Mouse (Mus musculus) intestine, postnatal 0 days (tissue): ENCODE data around the gene Pcca. TPM values are rescaled to one million over a fixed set of nuclear protein-coding genes. Genes with fewer than 3 reads are reported as not detected.
"Not testable (repeated sequence)": the region's sequence is repeated elsewhere in the genome, so short reads cannot be mapped to it uniquely, and the experiment has no call there.

Experiments
- ATAC-seq: fragments of 200-750 bp; cut with Nextera tagmentation; 2 replicates; pipeline ENCODE4 v1.8.0; 2017; ENCODE audit warnings: mild to moderate bottlenecking, moderate TSS enrichment, moderate library complexity
- H3K27ac ChIP-seq: fragments of 300-500 bp; sonication (generic); 2 replicates; pipeline ENCODE4 v1.5.1; 2014; ENCODE audit warnings: mild to moderate bottlenecking, low read depth, low read length, moderate library complexity
- H3K27me3 ChIP-seq: fragments of 300-500 bp; sonication (generic); replicated peaks from 2 replicates; pipeline ENCODE4 v1.6.1; 2014; ENCODE audit warnings: low read length, mixed read lengths; ENCODE audit not compliant: control insufficient read depth, insufficient read depth
- H3K36me3 ChIP-seq: fragments of 300-500 bp; sonication (generic); 2 replicates; pipeline ENCODE4 v1.6.1; 2014; ENCODE audit warnings: mild to moderate bottlenecking, moderate library complexity; ENCODE audit not compliant: control insufficient read depth, insufficient read depth
- H3K4me1 ChIP-seq: fragments of 300-500 bp; sonication (generic); replicated peaks from 2 replicates; pipeline ENCODE4 v1.6.1; 2014; ENCODE audit warnings: antibody characterized with exemption, low read length, mixed read lengths; ENCODE audit not compliant: control insufficient read depth, insufficient read depth
- H3K4me2 ChIP-seq: fragments of 300-500 bp; sonication (generic); replicated peaks from 2 replicates; pipeline ENCODE4 v1.6.1; 2014; ENCODE audit warnings: low read depth, mild to moderate bottlenecking, moderate library complexity
- H3K4me3 ChIP-seq: fragments of 300-500 bp; sonication (generic); 2 replicates; pipeline ENCODE4 v1.5.1; 2014; ENCODE audit warnings: low read depth, low read length
- H3K9ac ChIP-seq: fragments of 300-500 bp; sonication (generic); 2 replicates; pipeline ENCODE4 v1.6.1; 2014; ENCODE audit warnings: mild to moderate bottlenecking, low read depth, low read length
- H3K9me3 ChIP-seq: fragments of 300-500 bp; sonication (generic); 2 replicates; pipeline ENCODE4 v1.6.1; 2016; ENCODE audit warnings: mixed run types; ENCODE audit not compliant: control insufficient read depth
- CTCF ChIP-seq: sonication (generic); IDR thresholded peaks from 2 replicates; pipeline ENCODE4 v1.5.1; 2016; ENCODE audit warnings: low read depth, mild to moderate bottlenecking, control low read depth, antibody characterized with exemption, moderate library complexity
- WGBS: fragments of 180-500 bp; shearing (Covaris S2); extraction: QIAGEN DNeasy Blood & Tissue Kit; methylation state at CpG from one replicate; pipeline ENCODE4 v1.1.7; 2014; 5-methylcytosine and 5-hydroxymethylcytosine counted together
- polyA plus RNA-seq: library from polyadenylated mRNA; unstranded; fragments of >200 nt; fragmentation: Nextera tagmentation; extraction: Ambion mirVana; gene quantifications from 2 replicates; pipeline ENCODE4 v1.2.1, GENCODE M21; 2015

Gene Pcca
- polyA plus RNA-seq, 1 experiment from 2014 or later = 5.9 TPM

- H3K4me3 ChIP-seq = no peak overlapping the region
- no peak overlapping the region for H3K27ac ChIP-seq
- ATAC-seq = no peak
- H3K9me3 ChIP-seq = no peaks in the 10 kb centered on the region
- no peaks in the 10 kb centered on the region for H3K36me3 ChIP-seq
- no peaks in the 10 kb centered on the region for H3K27me3 ChIP-seq
- no peak overlapping the region for H3K9ac ChIP-seq
- no peak overlapping the region for H3K4me2 ChIP-seq
- no peaks in the 10 kb centered on the region for H3K4me1 ChIP-seq
- 60% methylated on average over 7 of the region's 7 CpGs for WGBS
- no peak for TF ChIP-seq CTCF
Measured at GRCm38 (mm10) chr14:122552761-122553445, 18.8 kb downstream of the Pcca start.

GRCm38 (mm10) chr14:122557353-122557752 lies 23.2 kb downstream of the Pcca start:
- Histone ChIP-seq H3K27me3 (no peaks in the 10 kb centered on the region), H3K4me2 (no peak overlapping the region), H3K36me3 (no peaks in the 10 kb centered on the region), H3K27ac (no peak overlapping the region), H3K9me3 (no peaks in the 10 kb centered on the region), H3K4me3 (no peak overlapping the region), H3K4me1 (no peaks in the 10 kb centered on the region), H3K9ac (no peak overlapping the region)
- ATAC-seq = no peak
- no peak for TF ChIP-seq CTCF
- WGBS = 85% methylated on average over 9 of the region's 9 CpGs

GRCm38 (mm10) chr14:122560893-122561452 lies 26.8 kb downstream of the Pcca start:
- not testable (repeated sequence) for H3K4me1 ChIP-seq, H3K27me3 ChIP-seq, H3K9me3 ChIP-seq, H3K36me3 ChIP-seq, H3K27ac ChIP-seq, H3K4me3 ChIP-seq, ATAC-seq, H3K4me2 ChIP-seq, H3K9ac ChIP-seq
- WGBS = 96% methylated on average over 1 of the region's 1 CpGs

GRCm38 (mm10) chr14:122570862-122571261 lies 36.7 kb downstream of the Pcca start:
- Histone ChIP-seq H3K9ac (no peak overlapping the region), H3K4me1 (no peaks in the 10 kb centered on the region), H3K4me3 (no peak overlapping the region), H3K4me2 (no peak overlapping the region), H3K27me3 (no peaks in the 10 kb centered on the region), H3K27ac (no peak overlapping the region), H3K9me3 (no peaks in the 10 kb centered on the region), H3K36me3 (no peaks in the 10 kb centered on the region)
- no peak for ATAC-seq
- TF ChIP-seq CTCF = no peak
- 88% methylated on average over 9 of the region's 9 CpGs for WGBS

- no peak for ATAC-seq
- Histone ChIP-seq H3K27ac (no peak overlapping the region), H3K4me3 (no peak overlapping the region), H3K4me1 (no peaks in the 10 kb centered on the region), H3K27me3 (no peaks in the 10 kb centered on the region), H3K9ac (no peak overlapping the region), H3K4me2 (no peak overlapping the region), H3K36me3 (no peaks in the 10 kb centered on the region), H3K9me3 (no peaks in the 10 kb centered on the region)
- 89% methylated on average over 7 of the region's 7 CpGs for WGBS
- TF ChIP-seq CTCF = no peak
Measured at GRCm38 (mm10) chr14:122574064-122574751, 40.1 kb downstream of the Pcca start.

GRCm38 (mm10) chr14:122577816-122578215 lies 43.7 kb downstream of the Pcca start:
- no peaks in the 10 kb centered on the region for H3K36me3 ChIP-seq
- H3K27me3 ChIP-seq = no peaks in the 10 kb centered on the region
- H3K4me2 ChIP-seq = no peak overlapping the region
- no peaks in the 10 kb centered on the region for H3K9me3 ChIP-seq
- H3K4me1 ChIP-seq = no peaks in the 10 kb centered on the region
- TF ChIP-seq CTCF = peak; percentile 28; the same call in 1 of the 2 replicates
- ATAC-seq = no peak
- H3K4me3 ChIP-seq = no peak overlapping the region
- no peak overlapping the region for H3K9ac ChIP-seq
- WGBS = 83% methylated on average over 4 of the region's 4 CpGs
- no peak overlapping the region for H3K27ac ChIP-seq
